Mouse (Mus musculus): ENCODE results near the gene Grasp. TPM values are rescaled to one million over a fixed set of nuclear protein-coding genes. Genes with fewer than 3 reads are reported as not detected.

The Grasp gene
- total and polyA plus RNA-seq, 3 experiments, result 2.3 to 6.7 (median 2.4) TPM

- H3K4me1 ChIP-seq (ENCODE audit: control insufficient read depth in 1 of 2, insufficient read depth in 2 of 2), result peaks cover 29 to 42% of the 10 kb centered on the region in 2 experiments
- dilution Hi-C loops (cut with MboI; ENCODE audit: extremely low pct_ligation_motif_present, extremely low pct_unique_long_range_greater_than_20kb, low sequenced_read_pairs) (no loop called here), in situ Hi-C loops (cut with MboI; ENCODE audit: low pct_ligation_motif_present, low pct_unique_long_range_greater_than_20kb, low sequenced_read_pairs) (loop anchor here (5.0 kb wide), 1 partner anchor 38 kb away; no protein-coding TSS in a partner anchor)
- no peaks in the 10 kb centered on the region for H3K27me3 ChIP-seq (replicated peaks)
- no peaks in the 10 kb centered on the region; the same call in 1 of the 2 replicates for H3K79me2 ChIP-seq (replicated peaks; ENCODE audit: control insufficient read depth, extremely low read depth, insufficient read depth, poor library complexity, severe bottlenecking)
- no peak for DNase-seq (ENCODE audit: extremely low read depth)
- H3K9ac ChIP-seq (ENCODE audit: insufficient read depth, low read depth), result no peak overlapping the region
- no peak overlapping the region for H3K4me3 ChIP-seq (replicated peaks in 1 of 3; ENCODE audit: low read depth in 2 of 3, low read length in 2 of 3, poor library complexity in 1 of 3)
- no peak overlapping the region for H3K27ac ChIP-seq (ENCODE audit: insufficient read depth, low read depth)
- peaks cover 0 to 3% of the 10 kb centered on the region in 2 experiments for H3K36me3 ChIP-seq (replicated peaks in 1 of 2; ENCODE audit: control insufficient read depth in 1 of 2, insufficient read depth in 1 of 2, low read length in 1 of 2)
- TF ChIP-seq CTCF (conservative IDR thresholded peaks at IDR 0.05 in 1 of 2, IDR thresholded peaks at IDR 0.05 in 1 of 2; ENCODE audit: low read depth in 2 of 2, low read length in 2 of 2), result peak; percentile 34; a peak in 3 of 4 replicates
- TF ChIP-seq USF1 (IDR thresholded peaks at IDR 0.05; ENCODE audit: low read depth, low read length), result no peak
- no peak for TF ChIP-seq ZC3H11A (IDR thresholded peaks at IDR 0.05; ENCODE audit: low read depth, low read length)
- no peak overlapping the region for H3K4me2 ChIP-seq (ENCODE audit: insufficient read depth, low read depth, poor library complexity, severe bottlenecking)
- H3K9me3 ChIP-seq (replicated peaks; ENCODE audit: low read length), result peaks cover 3% of the 10 kb centered on the region
These were observed 38.4 kb upstream of the Grasp start for GRCm38 (mm10) chr15:101185549-101185948.

GRCm38 (mm10) chr15:101187907-101188306 is 36.1 kb upstream of the Grasp start:
- Histone ChIP-seq H3K27ac (ENCODE audit: insufficient read depth, low read depth) (no peak overlapping the region; the same call in 1 of the 2 replicates), H3K9ac (ENCODE audit: insufficient read depth, low read depth) (no peak overlapping the region), H3K4me2 (ENCODE audit: insufficient read depth, low read depth, poor library complexity, severe bottlenecking) (peak overlapping the region; percentile 18; the same call in 1 of the 2 replicates), H3K9me3 (replicated peaks; ENCODE audit: low read length) (peaks cover 3% of the 10 kb centered on the region), H3K4me1 (ENCODE audit: control insufficient read depth in 1 of 2, insufficient read depth in 2 of 2) (peaks cover 41 to 53% of the 10 kb centered on the region in 2 experiments), H3K36me3 (replicated peaks in 1 of 2; ENCODE audit: control insufficient read depth in 1 of 2, insufficient read depth in 1 of 2, low read length in 1 of 2) (peaks cover 0 to 3% of the 10 kb centered on the region in 2 experiments), H3K27me3 (replicated peaks) (no peaks in the 10 kb centered on the region), H3K4me3 (replicated peaks in 1 of 3; ENCODE audit: low read depth in 2 of 3, low read length in 2 of 3, poor library complexity in 1 of 3) (no peak overlapping the region), H3K79me2 (replicated peaks; ENCODE audit: control insufficient read depth, extremely low read depth, insufficient read depth, poor library complexity, severe bottlenecking) (no peaks in the 10 kb centered on the region; the same call in 1 of the 2 replicates)
- dilution Hi-C loops (cut with MboI; ENCODE audit: extremely low pct_ligation_motif_present, extremely low pct_unique_long_range_greater_than_20kb, low sequenced_read_pairs), result no loop called here
- in situ Hi-C loops (cut with MboI; ENCODE audit: low pct_ligation_motif_present, low pct_unique_long_range_greater_than_20kb, low sequenced_read_pairs), result loop anchor here (5.0 kb wide), 1 partner anchor 41 kb away; no protein-coding TSS in a partner anchor
- peak; percentile 71 for DNase-seq (ENCODE audit: extremely low read depth)
- TF ChIP-seq ETS1 (conservative IDR thresholded peaks at IDR 0.05; ENCODE audit: low read depth, low read length) (no peak; the same call in 1 of the 2 replicates), HCFC1 (IDR thresholded peaks at IDR 0.05; ENCODE audit: low read depth, low read length) (no peak), BHLHE40 (IDR thresholded peaks at IDR 0.05; ENCODE audit: low read depth, low read length) (peak; percentile 82), ZNF384 (IDR thresholded peaks at IDR 0.05; ENCODE audit: low read depth, low read length) (no peak), JUN (IDR thresholded peaks at IDR 0.05; ENCODE audit: insufficient read depth, low read depth, low read length) (no peak), NELFE (IDR thresholded peaks at IDR 0.05; ENCODE audit: low read depth, low read length) (0 out of 2 replicates have a peak, but pooled peaks have one; percentile 24), PAX5 (IDR thresholded peaks at IDR 0.05; ENCODE audit: low read length) (no peak), MAX (IDR thresholded peaks at IDR 0.05; ENCODE audit: low read length) (peak; percentile 23; the same call in 1 of the 2 replicates), ZMIZ1 (IDR thresholded peaks at IDR 0.05; ENCODE audit: low read depth, low read length) (no peak), ELF1 (IDR thresholded peaks at IDR 0.05; ENCODE audit: low read depth, low read length) (peak; percentile 58), UBTF (IDR thresholded peaks at IDR 0.05; ENCODE audit: low read depth, low read length) (no peak), E2F4 (IDR thresholded peaks at IDR 0.05; ENCODE audit: insufficient replicate concordance, low read depth, low read length) (no peak), MAFK (IDR thresholded peaks at IDR 0.05; ENCODE audit: insufficient replicate concordance, low read length) (no peak), USF1 (IDR thresholded peaks at IDR 0.05; ENCODE audit: low read depth, low read length) (no peak), MEF2A (IDR thresholded peaks at IDR 0.05; ENCODE audit: borderline replicate concordance, low read depth, low read length) (peak; percentile 67; the same call in 1 of the 2 replicates), MXI1 (IDR thresholded peaks at IDR 0.05; ENCODE audit: low read depth, low read length) (peak; percentile 61; the same call in 1 of the 2 replicates), ZC3H11A (IDR thresholded peaks at IDR 0.05; ENCODE audit: low read depth, low read length) (no peak), JUND (conservative IDR thresholded peaks at IDR 0.05; ENCODE audit: low read depth, low read length) (0 out of 2 replicates have a peak, but pooled peaks have one; percentile 24), SIN3A (IDR thresholded peaks at IDR 0.05; ENCODE audit: low read length) (peak; percentile 72), CTCF (conservative IDR thresholded peaks at IDR 0.05 in 1 of 2, IDR thresholded peaks at IDR 0.05 in 1 of 2; ENCODE audit: low read depth in 2 of 2, low read length in 2 of 2) (peak in 1 of 2 experiments; percentile 75; a peak in 3 of 4 replicates), RAD21 (IDR thresholded peaks at IDR 0.05; ENCODE audit: low read depth, low read length) (peak; percentile 62), POLR2A (IDR thresholded peaks at IDR 0.05; ENCODE audit: low read depth, low read length) (0 out of 2 replicates have a peak, but pooled peaks have one; percentile 22), KAT2A (IDR thresholded peaks at IDR 0.05; ENCODE audit: insufficient replicate concordance, low read length) (no peak), NRF1 (IDR thresholded peaks at IDR 0.05; ENCODE audit: low read depth, low read length) (no peak), RCOR1 (conservative IDR thresholded peaks at IDR 0.05; ENCODE audit: low read depth, low read length) (0 out of 2 replicates have a peak, but pooled peaks have one; percentile 57), MAZ (IDR thresholded peaks at IDR 0.05; ENCODE audit: low read depth, low read length) (no peak), USF2 (conservative IDR thresholded peaks at IDR 0.05; ENCODE audit: low read depth, low read length) (no peak), GABPA (IDR thresholded peaks at IDR 0.05; ENCODE audit: insufficient replicate concordance, low read depth, low read length) (no peak), MYC (IDR thresholded peaks at IDR 0.05; ENCODE audit: low read depth, low read length) (peak; percentile 81), TCF12 (IDR thresholded peaks at IDR 0.05; ENCODE audit: low read depth, low read length) (peak; percentile 74), IRF4 (IDR thresholded peaks at IDR 0.05; ENCODE audit: low read depth, low read length) (peak; percentile 98)
